Mouse (Mus musculus): ENCODE measurements at regions not wholly inside any gene's neighbourhood (a gene's known extent, or its start where the extent isn't known, plus 50 kb on each side); places are given as distances from the start of the nearest gene placed in this dataset.
A peak's percentile ranks its signal among the peaks of the same experiment; 100 is the strongest.

- no peak for DNase-seq
Observed at GRCm38 (mm10) chr7:36945024-36945815, 247.3 kb downstream of the Tshz3 start.

GRCm38 (mm10) chr7:36949511-36949910, 251.6 kb downstream of the Tshz3 start:
- no peak for DNase-seq

DNA sequence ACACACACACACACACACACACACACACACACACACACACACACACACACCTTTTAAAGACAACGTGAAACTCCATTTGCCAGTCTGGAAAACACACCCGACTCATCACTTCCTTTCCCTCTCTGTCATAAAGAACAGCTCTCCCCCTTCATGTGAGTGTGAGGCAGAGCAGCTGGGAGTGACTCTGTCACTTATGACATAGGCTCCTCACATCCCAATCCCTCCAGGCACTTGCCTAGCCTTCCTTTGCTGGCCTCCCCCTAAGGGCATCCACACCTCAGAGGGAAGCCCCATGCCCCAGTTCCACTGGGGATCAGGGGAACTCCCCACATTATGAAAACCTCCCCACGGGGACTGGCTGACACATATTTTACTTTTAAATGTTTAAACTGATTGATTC, 257.5 kb downstream of the Tshz3 start:
- DNase-seq: no peak

DNA sequence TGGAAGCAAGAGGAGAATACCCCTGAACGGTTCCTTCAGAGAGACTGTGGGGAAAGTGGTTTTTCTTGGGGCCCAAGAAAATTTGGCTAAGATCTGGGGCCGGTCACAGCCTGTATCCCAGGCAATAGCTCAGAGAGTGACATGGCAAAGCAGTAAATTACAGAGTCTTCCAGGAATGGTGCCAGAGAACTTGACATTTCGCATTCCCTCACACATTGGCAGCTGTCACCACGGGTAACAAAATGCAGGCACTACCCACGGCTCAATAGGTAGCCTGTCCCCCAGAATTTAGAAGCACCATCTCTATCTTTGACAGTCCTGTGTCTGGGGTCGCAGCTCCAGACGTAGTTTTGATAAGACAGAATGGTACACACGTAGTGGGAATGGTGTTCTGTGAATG, 260.3 kb downstream of the Tshz3 start:
- no peak for DNase-seq

DNA sequence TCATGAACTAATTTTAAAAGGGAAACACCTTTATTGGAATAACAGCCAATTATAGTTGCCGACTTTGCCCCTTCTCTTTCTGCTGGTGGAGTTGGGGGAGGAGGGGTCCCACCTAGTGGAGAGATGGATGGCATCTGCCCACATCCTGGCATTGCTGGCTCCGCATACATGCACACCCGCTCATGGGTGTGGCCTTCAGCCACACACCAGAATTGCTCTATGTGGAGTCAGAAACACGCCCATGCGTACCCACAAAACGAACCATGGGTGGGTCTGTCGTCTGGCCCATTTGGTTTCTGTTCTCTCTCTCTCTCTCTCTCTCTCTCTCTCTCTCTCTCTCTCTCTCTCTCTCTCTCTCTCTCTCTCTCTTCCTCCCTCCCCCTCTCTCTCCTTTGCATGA, 273.9 kb downstream of the Tshz3 start:
- DNase-seq: no peak

DNA sequence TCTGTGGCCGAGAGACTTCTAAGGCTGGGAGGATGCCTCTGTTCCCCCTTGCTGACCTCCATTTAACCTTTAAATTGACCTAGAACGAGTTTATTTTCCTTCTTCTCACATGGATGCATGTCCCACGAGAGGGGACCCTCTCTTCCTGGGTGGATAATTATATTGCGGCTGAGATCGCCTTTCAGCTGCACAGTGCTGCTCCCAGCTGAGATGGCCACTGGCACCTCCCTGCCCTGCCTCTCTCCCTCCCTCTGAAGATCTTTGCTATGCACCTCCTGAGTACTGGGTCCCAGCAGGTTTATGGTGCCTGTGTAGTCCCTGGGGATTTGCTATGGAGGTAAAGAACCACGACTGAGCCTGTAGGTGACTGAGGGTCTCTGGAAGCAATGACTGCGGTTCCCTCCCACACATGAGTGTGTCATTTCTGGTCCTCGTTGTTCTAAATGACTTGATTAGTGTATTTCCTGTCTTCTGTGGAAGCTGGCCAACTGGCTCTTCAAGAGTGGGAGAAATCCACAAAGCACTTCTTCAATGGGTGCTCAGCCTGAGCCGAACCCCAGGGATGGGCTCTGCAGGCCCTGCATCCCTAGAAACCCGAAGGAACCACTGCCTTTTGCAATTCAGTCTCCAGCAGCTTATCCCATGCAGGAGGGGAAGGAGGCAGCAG, 275.9 kb downstream of the Tshz3 start:
- no peak for DNase-seq

GRCm38 (mm10) chr7:36974573-36974972, 276.7 kb downstream of the Tshz3 start:
- peak; percentile 7 for DNase-seq

GRCm38 (mm10) chr7:36975475-36975874, 277.6 kb downstream of the Tshz3 start:
- no peak for DNase-seq

GRCm38 (mm10) chr7:36977819-36978218, 279.9 kb downstream of the Tshz3 start:
- no peak for DNase-seq

DNA sequence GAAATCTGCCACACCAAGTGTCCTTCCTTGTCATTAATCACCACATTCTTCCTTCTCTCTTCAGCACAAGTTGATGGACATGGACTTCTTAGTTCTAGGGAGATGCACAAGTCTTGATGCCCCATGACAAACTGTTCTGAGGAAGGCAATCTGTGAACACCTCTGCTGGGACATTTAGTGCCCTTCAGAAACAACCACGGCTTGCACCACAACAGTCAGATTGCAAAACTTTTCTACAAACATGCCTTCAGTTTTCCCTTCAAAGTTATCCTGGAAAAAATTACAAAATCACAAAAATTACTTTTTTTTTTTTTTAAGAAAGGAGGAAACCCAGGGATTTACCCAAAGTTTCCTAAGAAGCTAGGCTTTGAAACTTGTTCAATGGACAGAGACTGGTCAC, 291.5 kb downstream of the Tshz3 start:
- no peak for DNase-seq

DNA sequence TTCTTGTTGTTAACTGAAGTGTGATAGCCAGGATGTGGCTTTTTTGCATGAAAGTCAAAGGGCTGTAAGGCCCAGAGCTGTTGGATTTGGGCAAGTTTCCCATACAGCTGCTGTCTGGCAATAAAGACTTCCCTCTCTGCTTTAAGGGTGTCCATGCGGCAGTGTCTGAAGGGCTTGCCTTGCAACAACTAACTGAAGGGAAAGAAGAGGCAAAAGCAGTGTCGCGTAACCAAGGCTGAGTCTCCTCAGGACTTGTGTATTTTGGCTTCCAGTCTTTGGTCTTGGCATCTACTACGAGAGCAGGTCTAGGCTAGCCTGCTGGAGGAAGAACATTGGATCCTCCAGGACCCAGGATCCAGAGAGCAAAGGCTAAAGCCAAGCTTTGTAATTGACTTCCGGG, 306.7 kb downstream of the Tshz3 start:
- peak; percentile 2 for DNase-seq

DNA sequence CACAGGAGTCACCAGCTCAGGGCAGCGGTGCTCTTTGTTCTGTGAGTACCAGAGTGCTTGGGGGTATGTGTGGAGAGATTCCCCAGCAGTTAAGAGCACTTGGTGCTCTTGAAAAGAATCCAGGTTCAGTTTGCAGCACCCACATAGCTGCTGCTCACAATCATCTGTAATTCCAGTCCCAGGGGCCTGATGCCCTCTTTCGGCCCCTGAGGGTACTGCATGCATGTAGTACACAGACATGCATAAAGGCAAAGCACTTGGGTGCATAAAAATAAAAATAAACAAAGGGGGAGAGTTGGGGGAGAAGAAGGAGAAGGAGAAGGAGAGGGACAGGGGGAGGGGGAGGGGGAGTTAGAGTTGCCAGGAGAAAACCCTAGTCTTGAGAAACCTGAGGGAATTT, 307.8 kb downstream of the Tshz3 start:
- DNase-seq: no peak

GRCm38 (mm10) chr7:37006921-37007320, 309.0 kb downstream of the Tshz3 start:
- peak; percentile 18 for DNase-seq

DNA sequence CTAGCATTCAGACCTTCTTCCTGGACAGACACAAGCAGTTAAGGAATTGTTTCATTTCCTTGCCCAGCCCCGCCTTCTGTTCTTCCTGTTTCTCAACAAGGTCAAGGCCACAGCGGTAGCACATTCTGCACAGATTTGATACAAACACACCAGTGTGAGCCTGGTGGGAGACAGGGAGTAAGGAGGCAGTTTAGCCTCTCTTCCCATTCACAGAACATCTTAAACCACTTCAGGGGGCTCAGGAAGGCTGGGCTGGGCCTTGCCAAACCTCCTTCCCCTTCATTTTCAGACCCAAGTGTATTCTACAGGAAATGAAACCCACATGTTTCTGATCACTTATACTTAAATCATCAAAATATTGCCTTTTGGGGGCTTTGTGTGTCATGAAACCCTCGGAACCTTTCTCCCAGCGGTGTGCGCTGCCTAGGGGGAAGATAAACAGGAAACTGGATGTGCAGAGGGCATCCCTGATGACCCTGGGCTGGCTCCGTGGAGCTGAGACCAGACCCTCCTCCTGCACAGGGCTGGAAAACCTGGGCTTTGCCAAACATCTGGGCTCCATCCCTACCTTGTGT, 313.3 kb downstream of the Tshz3 start:
- peak; percentile 65 for DNase-seq

GRCm38 (mm10) chr7:37020078-37020477, 322.2 kb downstream of the Tshz3 start:
- DNase-seq: no peak

GRCm38 (mm10) chr7:37024501-37025025, 326.6 kb downstream of the Tshz3 start:
- no peak for DNase-seq

DNA sequence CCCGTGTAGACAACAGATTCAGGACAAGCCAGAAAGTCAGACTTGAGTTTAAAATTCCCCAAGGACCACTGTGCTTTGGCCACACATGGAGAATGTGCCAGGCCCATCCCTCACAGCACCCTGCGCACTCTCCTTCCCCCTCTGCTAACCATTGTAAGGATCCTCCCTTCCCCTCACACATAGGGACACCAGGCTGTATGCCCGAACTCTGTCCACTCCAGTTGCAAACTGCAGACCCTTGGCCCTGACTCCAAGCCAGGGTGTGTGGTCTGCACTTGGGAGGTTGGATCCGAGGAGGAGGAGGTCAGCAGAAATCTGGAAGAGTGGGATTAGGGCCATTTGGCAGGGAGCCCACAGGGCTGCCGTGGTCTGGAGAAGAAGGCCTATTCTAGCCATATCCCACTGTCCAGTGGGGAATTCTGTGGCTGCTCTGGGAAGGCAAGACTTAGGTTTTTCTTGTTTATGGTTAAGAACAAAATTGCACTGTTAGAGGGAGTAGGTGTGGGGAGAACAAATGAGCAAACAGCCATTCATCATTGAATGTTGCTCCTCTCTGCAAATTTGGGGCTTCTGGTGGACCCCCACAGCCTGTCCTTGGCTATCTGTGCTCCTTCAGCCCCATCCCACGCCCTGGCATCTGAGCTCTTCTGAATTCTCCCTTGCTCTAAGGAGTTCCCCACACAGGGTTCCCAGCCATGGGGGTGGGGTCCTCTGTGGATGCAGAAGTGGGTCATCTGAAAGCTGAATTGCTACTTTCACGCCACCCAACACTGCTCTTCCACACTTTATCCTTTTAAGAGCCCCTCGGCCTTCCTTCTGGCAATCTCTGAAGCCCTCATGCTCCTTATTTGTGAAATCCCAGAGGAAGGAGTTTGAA, 366.9 kb downstream of the Tshz3 start:
- no peak for DNase-seq

DNA sequence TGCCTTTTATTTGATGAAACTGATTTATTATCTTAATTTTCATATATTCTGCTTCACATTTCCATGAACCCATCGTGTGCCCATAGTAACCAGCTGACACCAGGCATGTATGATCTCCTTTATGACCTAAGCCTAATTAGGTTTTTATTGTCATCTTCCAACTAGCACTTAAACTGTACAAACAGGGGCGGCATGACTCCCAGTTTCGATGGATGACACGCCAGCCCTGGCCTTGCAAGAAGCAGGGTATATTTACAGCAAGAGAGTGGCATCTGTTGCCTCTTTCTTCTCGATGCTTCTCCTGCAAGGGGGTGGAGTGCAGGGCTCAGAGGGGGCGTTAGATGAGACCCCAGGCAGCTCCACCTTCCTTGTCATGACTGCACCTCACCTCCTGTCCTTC, 379.8 kb downstream of the Tshz3 start:
- DNase-seq: no peak

DNA sequence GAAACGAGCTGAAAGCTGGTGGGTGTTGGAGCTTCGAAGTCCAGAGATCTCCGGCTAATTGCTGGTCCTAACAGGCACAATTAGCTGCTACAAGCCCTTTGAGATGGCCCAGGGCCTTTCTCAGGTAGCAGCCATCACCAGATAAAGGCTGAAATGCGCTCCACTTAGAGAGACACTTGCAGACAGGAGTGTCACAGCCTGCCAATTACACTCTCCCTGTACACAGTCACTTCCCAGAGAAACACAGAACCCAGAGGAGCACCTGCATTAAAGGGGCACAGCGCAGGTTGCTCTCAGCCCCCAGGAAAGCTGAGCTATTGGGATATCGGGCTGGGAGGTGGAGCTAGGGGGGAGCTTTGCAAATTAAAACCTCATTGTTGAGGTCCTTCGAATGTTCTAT, 380.2 kb downstream of the Tshz3 start:
- no peak for DNase-seq

DNA sequence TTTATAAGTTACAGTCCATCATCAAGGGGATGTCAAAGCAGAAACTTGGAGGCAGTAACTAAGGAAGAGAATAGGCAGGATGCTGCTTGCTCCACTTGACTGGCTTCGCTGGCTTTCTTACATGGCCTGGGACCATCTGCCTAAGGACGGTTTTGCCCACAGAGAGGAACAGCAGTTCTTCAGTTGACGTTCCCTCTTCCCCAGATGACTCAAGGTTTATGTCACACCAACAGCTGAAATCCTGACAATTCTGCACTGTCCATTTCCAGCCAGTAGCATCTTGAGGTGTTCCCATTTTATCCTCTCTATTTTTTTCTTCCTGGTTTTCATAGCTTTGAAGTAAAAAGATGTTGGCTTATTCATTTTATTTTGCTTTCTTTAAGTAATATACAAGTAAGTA, 391.8 kb downstream of the Tshz3 start:
- DNase-seq: no peak

GRCm38 (mm10) chr7:37092572-37092971, 394.7 kb downstream of the Tshz3 start:
- no peak for DNase-seq

GRCm38 (mm10) chr7:37093721-37094120, 395.8 kb downstream of the Tshz3 start:
- DNase-seq: no peak

GRCm38 (mm10) chr7:37095839-37096238, 397.9 kb downstream of the Tshz3 start:
- no peak for DNase-seq

All from lung, postnatal 36 days (tissue).